12 mouse cellular contexts compared by ENCODE assay signal in genomic region chr9:47755119-47755518, GRCm38 (mm10).
DNase-seq lines count a peak whose midpoint lies in the region; ATAC-seq and TF ChIP-seq lines count a peak whose summit lies in the region.
"Had no signal": no experiment of that assay in that cellular context is flagged by ENCODE, and none has a peak within 500 bp of the region (broad histone marks: within the 10 kb centered on the region; RNA-seq: fewer than 3 reads in every experiment).

No protein-coding gene starts in this region.

- H3K4me1 ChIP-seq in embryonic facial prominence, embryonic 13.5 days, result peaks cover 60% of the 10 kb centered on the region
- peaks cover 67% of the 10 kb centered on the region for H3K4me1 ChIP-seq in embryonic facial prominence, embryonic 10.5 days
- peaks cover 44% of the 10 kb centered on the region for H3K4me1 ChIP-seq in hindbrain, embryonic 15.5 days (replicated peaks)
- H3K4me1 ChIP-seq in hindbrain, embryonic 12.5 days, result peaks cover 43% of the 10 kb centered on the region

- H3K9ac ChIP-seq in embryonic facial prominence, embryonic 13.5 days, result no peak overlapping the region
- H3K9ac ChIP-seq in hindbrain, embryonic 15.5 days, result no peak overlapping the region
- no peak overlapping the region for H3K9ac ChIP-seq in hindbrain, embryonic 12.5 days
- H3K9ac ChIP-seq: midbrain, embryonic 12.5 days had no signal

- H3K27ac ChIP-seq in embryonic facial prominence, embryonic 13.5 days, result no peak overlapping the region
- no peak overlapping the region for H3K27ac ChIP-seq in embryonic facial prominence, embryonic 10.5 days (replicated peaks)
- peak overlapping the region; percentile 32; the same call in 1 of the 2 replicates for H3K27ac ChIP-seq in hindbrain, embryonic 15.5 days (replicated peaks)
- no peak overlapping the region for H3K27ac ChIP-seq in hindbrain, embryonic 12.5 days
- peak overlapping the region; percentile 88 for H3K27ac ChIP-seq in left cerebral cortex, adult 2 months
- H3K27ac ChIP-seq: midbrain, embryonic 12.5 days had no signal

- no peak overlapping the region for H3K4me3 ChIP-seq in embryonic facial prominence, embryonic 13.5 days
- H3K4me3 ChIP-seq in embryonic facial prominence, embryonic 10.5 days, result no peak overlapping the region
- H3K4me3 ChIP-seq in hindbrain, embryonic 15.5 days, result no peak overlapping the region
- H3K4me3 ChIP-seq in hindbrain, embryonic 12.5 days, result no peak overlapping the region
- H3K4me3 ChIP-seq in left cerebral cortex, adult 2 months, result no peak overlapping the region
- H3K4me3 ChIP-seq: midbrain, embryonic 12.5 days had no signal

- intact Hi-C loops in left cerebral cortex, adult 2 months (cut with DNase I), result loop anchor here (5.0 kb wide), 1 partner anchor 38 kb away; no protein-coding TSS in a partner anchor

- TF ChIP-seq CTCF in left cerebral cortex, adult 2 months (IDR thresholded peaks at IDR 0.05), result no peak

- 46% methylated on average over 12 of the region's 12 CpGs for WGBS in embryonic facial prominence, embryonic 13.5 days
- WGBS in embryonic facial prominence, embryonic 10.5 days, result 61% methylated on average over 12 of the region's 12 CpGs
- 48% methylated on average over 12 of the region's 12 CpGs for WGBS in hindbrain, embryonic 15.5 days
- 69% methylated on average over 12 of the region's 12 CpGs for WGBS in hindbrain, embryonic 12.5 days

- no peak for DNase-seq in embryonic facial prominence, embryonic 10.5 days (ENCODE audit: low spot score)
- peak; percentile 93 for DNase-seq in brain, adult 2 months (ENCODE audit: low read depth, low spot score)
- DNase-seq in left cerebral cortex, adult 2 months (ENCODE audit: extremely low spot score in 1 of 2, low spot score in 2 of 2), result peak; percentile 60 to 66
- DNase-seq in adrenal gland, adult 2 months, result no peak
- no peak for DNase-seq in embryo, embryonic 9.5 days (ENCODE audit: extremely low spot score)
- DNase-seq: liver; thymus, adult 2 months had no signal

- no peaks in the 10 kb centered on the region for H3K27me3 ChIP-seq in embryonic facial prominence, embryonic 13.5 days
- H3K27me3 ChIP-seq in embryonic facial prominence, embryonic 10.5 days (replicated peaks; ENCODE audit: low read depth, poor library complexity, severe bottlenecking), result no peaks in the 10 kb centered on the region
- no peaks in the 10 kb centered on the region for H3K27me3 ChIP-seq in hindbrain, embryonic 15.5 days
- H3K27me3 ChIP-seq in hindbrain, embryonic 12.5 days, result no peaks in the 10 kb centered on the region
- H3K27me3 ChIP-seq: midbrain, embryonic 12.5 days had no signal

- H3K36me3 ChIP-seq in embryonic facial prominence, embryonic 13.5 days, result no peaks in the 10 kb centered on the region
- H3K36me3 ChIP-seq in embryonic facial prominence, embryonic 10.5 days (replicated peaks), result no peaks in the 10 kb centered on the region
- H3K36me3 ChIP-seq in hindbrain, embryonic 15.5 days, result no peaks in the 10 kb centered on the region
- H3K36me3 ChIP-seq in hindbrain, embryonic 12.5 days, result no peaks in the 10 kb centered on the region
- H3K36me3 ChIP-seq: midbrain, embryonic 12.5 days had no signal

- H3K4me2 ChIP-seq in embryonic facial prominence, embryonic 13.5 days, result peak overlapping the region; percentile 2; the same call in 1 of the 2 replicates
- H3K4me2 ChIP-seq in hindbrain, embryonic 15.5 days, result no peak overlapping the region; the same call in 1 of the 2 replicates
- no peak overlapping the region for H3K4me2 ChIP-seq in hindbrain, embryonic 12.5 days (replicated peaks)
- H3K4me2 ChIP-seq: midbrain, embryonic 12.5 days had no signal

- H3K9me3 ChIP-seq in embryonic facial prominence, embryonic 13.5 days, result no peaks in the 10 kb centered on the region
- H3K9me3 ChIP-seq in embryonic facial prominence, embryonic 10.5 days, result no peaks in the 10 kb centered on the region
- no peaks in the 10 kb centered on the region for H3K9me3 ChIP-seq in hindbrain, embryonic 15.5 days
- H3K9me3 ChIP-seq in hindbrain, embryonic 12.5 days (replicated peaks), result no peaks in the 10 kb centered on the region
- H3K9me3 ChIP-seq: midbrain, embryonic 12.5 days had no signal

- ATAC-seq in embryonic facial prominence, embryonic 13.5 days (ENCODE audit: insufficient number of reproducible peaks, insufficient read depth, low FRiP score, low TSS enrichment, low read depth), result no peak
- no peak for ATAC-seq in hindbrain, embryonic 15.5 days (ENCODE audit: low FRiP score, low read depth)
- no peak for ATAC-seq in hindbrain, embryonic 12.5 days (ENCODE audit: low FRiP score)
- ATAC-seq: intestine, embryonic 16.5 days had no signal

Comparison
In these comparisons a context has a peak if more than half of its experiments do, and no peak if none do; other contexts are left out.
1. H3K27ac ChIP-seq: peak in hindbrain, embryonic 15.5 days (single experiment) and left cerebral cortex, adult 2 months (single experiment); none in embryonic facial prominence, embryonic 13.5 days (single experiment), embryonic facial prominence, embryonic 10.5 days (single experiment) and hindbrain, embryonic 12.5 days (single experiment).
2. DNase-seq: peak in brain, adult 2 months (single experiment) and left cerebral cortex, adult 2 months (2 of 2); none in embryonic facial prominence, embryonic 10.5 days (single experiment), adrenal gland, adult 2 months (single experiment) and embryo, embryonic 9.5 days (single experiment).